Mouse (Mus musculus) olfactory bulb, adult 2 months (tissue): ENCODE data around the gene Aplp1.

ENCODE experiments used
- CTCF ChIP-seq: fragments of 200-500 bp; IDR thresholded peaks from 2 replicates; pipeline ENCODE4 v1.5.1; 2012; ENCODE audit warnings: low read depth, mild to moderate bottlenecking, low read length, moderate library complexity; ENCODE audit not compliant: insufficient read depth
- POLR2A ChIP-seq: fragments of 200-500 bp; IDR thresholded peaks from 2 replicates; pipeline ENCODE4 v1.6.1; 2012; ENCODE audit warnings: mild to moderate bottlenecking, low read depth, low read length, moderate library complexity; ENCODE audit not compliant: insufficient read depth

DNA sequence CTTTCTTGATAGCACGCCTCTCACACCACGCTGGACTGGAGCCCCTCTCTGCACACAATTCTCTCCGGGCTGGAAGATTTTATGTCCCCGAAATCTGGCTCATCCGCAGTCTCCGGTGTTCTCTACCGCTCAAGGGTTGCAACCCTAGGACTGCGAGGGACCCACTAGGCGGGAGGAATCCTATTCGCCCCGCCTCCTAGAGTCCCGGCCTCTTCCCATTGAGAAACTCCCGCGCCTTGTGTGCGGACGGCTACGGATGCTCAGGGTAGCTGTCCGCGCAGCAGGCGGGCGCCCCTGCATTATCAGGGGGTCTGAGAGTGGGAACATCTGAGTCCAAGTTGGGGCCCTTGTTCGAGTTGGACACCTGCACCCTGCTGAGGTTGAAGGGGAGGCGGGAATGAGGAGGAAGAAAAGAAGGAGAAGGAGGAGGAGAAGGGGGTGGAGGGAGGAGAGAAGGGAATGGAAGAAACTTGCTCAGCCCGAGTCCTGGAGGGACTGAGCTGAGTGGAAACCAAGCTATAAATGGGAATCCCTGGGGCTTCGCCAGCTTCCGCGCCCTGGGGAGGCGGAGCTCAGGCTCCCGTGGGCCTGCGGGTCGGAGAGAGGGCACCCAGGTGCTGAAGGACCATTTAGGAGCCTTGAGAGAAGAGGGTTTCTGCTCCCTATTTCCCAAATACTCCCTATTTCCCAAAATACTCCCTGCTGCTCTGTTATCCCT is 11.7 kb upstream of the Aplp1 start:
- TF ChIP-seq POLR2A (no peak), CTCF (no peak)
